Mouse (Mus musculus): ENCODE data around the gene Abtb2.

DNA sequence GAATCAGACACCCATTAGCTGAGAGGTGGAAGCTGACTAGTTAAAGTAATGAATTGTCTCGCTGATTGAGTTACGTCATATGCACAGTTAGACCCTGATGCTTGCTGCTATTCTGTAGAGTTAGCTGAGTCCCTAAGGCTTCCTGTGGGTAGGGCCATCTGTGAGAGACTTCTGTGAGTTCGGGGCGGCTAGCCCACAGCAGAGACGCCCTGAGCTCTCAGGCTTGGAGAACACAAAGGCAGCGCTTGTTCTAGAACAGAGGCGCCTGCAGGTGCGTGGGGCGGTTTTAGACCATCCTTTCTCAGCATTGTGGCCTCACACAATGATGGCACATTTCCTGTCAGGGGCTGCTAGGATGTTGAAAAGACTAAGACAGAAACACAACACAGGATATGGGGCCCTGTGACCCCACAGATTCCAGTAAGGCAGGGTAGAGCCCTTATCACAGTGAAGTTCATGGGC is 116.2 kb downstream of the Abtb2 start:
- TF ChIP-seq CTCF (IDR thresholded peaks at IDR 0.05; ENCODE audit: control insufficient read depth, insufficient read depth, insufficient read length), result no peak
- no peak for TF ChIP-seq USF1 (IDR thresholded peaks at IDR 0.05; ENCODE audit: low read depth)
- TF ChIP-seq CEBPB (IDR thresholded peaks at IDR 0.05; ENCODE audit: low read depth), result no peak
- no peak for TF ChIP-seq MYOG (IDR thresholded peaks at IDR 0.05; ENCODE audit: control insufficient read depth, extremely low read depth, insufficient read length)
- TF ChIP-seq MYOD1 (IDR thresholded peaks at IDR 0.05; ENCODE audit: control insufficient read depth, insufficient read length, low read depth), result no peak
- no peak for TF ChIP-seq MAX (IDR thresholded peaks at IDR 0.05)
- TF ChIP-seq FOSL1 (IDR thresholded peaks at IDR 0.05; ENCODE audit: insufficient read depth, low read length, poor library complexity, severe bottlenecking), result no peak

All from C2C12 (cell line).